32 mouse cellular contexts compared by ENCODE assay signal in the genomic region with DNA sequence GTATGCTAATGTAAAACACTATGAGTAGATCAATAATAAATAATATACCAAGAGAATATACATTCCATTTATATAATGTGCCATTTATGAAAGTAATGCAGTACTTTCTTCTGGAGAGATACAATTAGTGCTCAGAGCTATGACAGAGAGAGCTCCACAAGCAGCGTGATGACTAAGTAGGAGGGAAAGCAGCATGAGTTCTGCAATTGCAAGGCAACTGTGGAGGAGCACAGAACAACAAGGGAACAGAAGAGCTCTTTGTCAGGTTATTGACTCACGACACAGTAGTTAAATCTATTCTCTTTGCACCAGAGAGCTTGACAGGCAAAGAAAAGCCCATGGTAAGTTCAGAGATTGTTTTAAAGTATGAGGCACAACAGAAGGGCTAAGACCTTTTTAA.
DNase-seq lines count a peak whose midpoint lies in the region; ATAC-seq and TF ChIP-seq lines count a peak whose summit lies in the region.
"Had no signal": no experiment of that assay in that cellular context is flagged by ENCODE, and none has a peak within 500 bp of the region (broad histone marks: within the 10 kb centered on the region; RNA-seq: fewer than 3 reads in every experiment).

No protein-coding gene starts in this region.

- H3K4me3 ChIP-seq in hindbrain, embryonic 11.5 days (ENCODE audit: low read depth, low read length): no peak overlapping the region
- H3K4me3 ChIP-seq in hindbrain, embryonic 12.5 days: no peak overlapping the region
- no peak overlapping the region for H3K4me3 ChIP-seq in neural tube, embryonic 11.5 days (ENCODE audit: low read depth, low read length)
- H3K4me3 ChIP-seq in neural tube, embryonic 15.5 days (replicated peaks): no peak overlapping the region
- no peak overlapping the region for H3K4me3 ChIP-seq in kidney, adult 2 months (ENCODE audit: insufficient read depth, low read depth, low read length)
- H3K4me3 ChIP-seq: heart, embryonic 10.5 days; heart, embryonic 15.5 days; hindbrain, embryonic 13.5 days; limb, embryonic 10.5 days; limb, embryonic 15.5 days; liver, embryonic 13.5 days; megakaryocyte, embryonic 14.5 days; stomach, embryonic 15.5 days had no signal

- H3K4me2 ChIP-seq in hindbrain, embryonic 11.5 days (replicated peaks; ENCODE audit: low read depth, low read length): no peak overlapping the region
- H3K4me2 ChIP-seq in hindbrain, embryonic 12.5 days (replicated peaks): no peak overlapping the region
- H3K4me2 ChIP-seq in neural tube, embryonic 11.5 days (ENCODE audit: low read depth): no peak overlapping the region
- H3K4me2 ChIP-seq in neural tube, embryonic 15.5 days: no peak overlapping the region
- H3K4me2 ChIP-seq: heart, embryonic 15.5 days; hindbrain, embryonic 13.5 days; limb, embryonic 15.5 days; liver, embryonic 13.5 days; stomach, embryonic 15.5 days had no signal

- no peaks in the 10 kb centered on the region for H3K9me3 ChIP-seq in hindbrain, embryonic 11.5 days (ENCODE audit: control insufficient read depth, low read length)
- no peaks in the 10 kb centered on the region for H3K9me3 ChIP-seq in hindbrain, embryonic 12.5 days (replicated peaks)
- H3K9me3 ChIP-seq in neural tube, embryonic 11.5 days (ENCODE audit: control insufficient read depth, low read length): no peaks in the 10 kb centered on the region
- no peaks in the 10 kb centered on the region for H3K9me3 ChIP-seq in neural tube, embryonic 15.5 days (replicated peaks)
- H3K9me3 ChIP-seq: G1E; heart, embryonic 10.5 days; heart, embryonic 15.5 days; hindbrain, embryonic 13.5 days; limb, embryonic 10.5 days; limb, embryonic 15.5 days; liver, embryonic 13.5 days; megakaryocyte, embryonic 14.5 days; stomach, embryonic 15.5 days had no signal

- H3K9ac ChIP-seq in hindbrain, embryonic 11.5 days (ENCODE audit: low read depth, low read length): no peak overlapping the region
- H3K9ac ChIP-seq in hindbrain, embryonic 12.5 days: no peak overlapping the region
- H3K9ac ChIP-seq in neural tube, embryonic 11.5 days (ENCODE audit: low read length): no peak overlapping the region
- H3K9ac ChIP-seq in neural tube, embryonic 15.5 days (replicated peaks): no peak overlapping the region
- H3K9ac ChIP-seq: heart, embryonic 15.5 days; hindbrain, embryonic 13.5 days; limb, embryonic 15.5 days; liver, embryonic 13.5 days; stomach, embryonic 15.5 days had no signal

- no peaks in the 10 kb centered on the region for H3K4me1 ChIP-seq in hindbrain, embryonic 11.5 days (replicated peaks; ENCODE audit: control insufficient read depth, insufficient read depth, low read length)
- H3K4me1 ChIP-seq in hindbrain, embryonic 12.5 days: no peaks in the 10 kb centered on the region
- no peaks in the 10 kb centered on the region for H3K4me1 ChIP-seq in neural tube, embryonic 11.5 days (ENCODE audit: control insufficient read depth, insufficient read depth, low read length)
- no peaks in the 10 kb centered on the region for H3K4me1 ChIP-seq in neural tube, embryonic 15.5 days
- no peaks in the 10 kb centered on the region for H3K4me1 ChIP-seq in kidney, adult 2 months (ENCODE audit: control insufficient read depth, insufficient read depth, low read length)
- H3K4me1 ChIP-seq: heart, embryonic 10.5 days; heart, embryonic 15.5 days; hindbrain, embryonic 13.5 days; limb, embryonic 10.5 days; limb, embryonic 15.5 days; liver, embryonic 13.5 days; megakaryocyte, embryonic 14.5 days; stomach, embryonic 15.5 days had no signal

- no peaks in the 10 kb centered on the region for H3K27me3 ChIP-seq in hindbrain, embryonic 11.5 days (ENCODE audit: control insufficient read depth, insufficient read depth, low read length)
- no peaks in the 10 kb centered on the region for H3K27me3 ChIP-seq in hindbrain, embryonic 12.5 days
- no peaks in the 10 kb centered on the region for H3K27me3 ChIP-seq in neural tube, embryonic 11.5 days (ENCODE audit: control insufficient read depth, insufficient read depth, low read length)
- H3K27me3 ChIP-seq in neural tube, embryonic 15.5 days (replicated peaks): no peaks in the 10 kb centered on the region
- H3K27me3 ChIP-seq in kidney, adult 2 months (replicated peaks; ENCODE audit: control insufficient read depth, insufficient read depth, low read length): no peaks in the 10 kb centered on the region
- H3K27me3 ChIP-seq: heart, embryonic 15.5 days; hindbrain, embryonic 13.5 days; limb, embryonic 15.5 days; liver, embryonic 13.5 days; megakaryocyte, embryonic 14.5 days; stomach, embryonic 15.5 days had no signal

- no peak for TF ChIP-seq CTCF in kidney, adult 2 months (conservative IDR thresholded peaks at IDR 0.05; ENCODE audit: insufficient read depth, insufficient read length, low read depth, low read length)

- WGBS in hindbrain, embryonic 11.5 days: 13% methylated on average over 2 of the region's 2 CpGs
- 7% methylated on average over 2 of the region's 2 CpGs for WGBS in hindbrain, embryonic 12.5 days
- WGBS in neural tube, embryonic 11.5 days: 22% methylated on average over 2 of the region's 2 CpGs
- 10% methylated on average over 2 of the region's 2 CpGs for WGBS in neural tube, embryonic 15.5 days
- 49% methylated on average over 2 of the region's 2 CpGs for WGBS in kidney, adult 2 months

- peak; percentile 20 for DNase-seq in embryo, embryonic 10 days (ENCODE audit: low spot score)
- no peak for DNase-seq in embryo, embryonic 9.5 days (ENCODE audit: extremely low spot score)
- no peak for DNase-seq in hindbrain, embryonic 11.5 days (ENCODE audit: low spot score)
- DNase-seq in neural tube, embryonic 11.5 days (ENCODE audit: low spot score): no peak
- no peak for DNase-seq in kidney, adult 2 months
- DNase-seq: adrenal gland, postnatal 14 days; cerebellum, adult 11-12 months; cerebellum, adult 9-11 months; gastrocnemius, postnatal 25 days; heart, adult 11 months; kidney, adult 9 months; kidney, postnatal 10 days; liver, embryonic 13.5 days; lung, adult 18-20 months; lung, postnatal 4 days; midbrain, embryonic 14.5 days; right cerebral cortex, postnatal 14 days; thymus, postnatal 14 days had no signal

- no peaks in the 10 kb centered on the region for H3K36me3 ChIP-seq in hindbrain, embryonic 11.5 days (ENCODE audit: control insufficient read depth, insufficient read depth, low read length)
- no peaks in the 10 kb centered on the region for H3K36me3 ChIP-seq in hindbrain, embryonic 12.5 days
- H3K36me3 ChIP-seq in neural tube, embryonic 11.5 days (ENCODE audit: control insufficient read depth, insufficient read depth, low read length): no peaks in the 10 kb centered on the region
- no peaks in the 10 kb centered on the region for H3K36me3 ChIP-seq in neural tube, embryonic 15.5 days
- H3K36me3 ChIP-seq in kidney, adult 2 months (ENCODE audit: control insufficient read depth, insufficient read depth, low read length): no peaks in the 10 kb centered on the region
- H3K36me3 ChIP-seq: G1E; heart, embryonic 10.5 days; heart, embryonic 15.5 days; hindbrain, embryonic 13.5 days; limb, embryonic 10.5 days; limb, embryonic 15.5 days; liver, embryonic 13.5 days; stomach, embryonic 15.5 days had no signal

- peak; percentile 64 for ATAC-seq in hindbrain, embryonic 11.5 days (ENCODE audit: low FRiP score)
- ATAC-seq in hindbrain, embryonic 12.5 days (ENCODE audit: low FRiP score): no peak
- 0 out of 2 replicates have a peak, but pooled peaks have one; percentile 11 for ATAC-seq in neural tube, embryonic 11.5 days (ENCODE audit: insufficient read depth, low FRiP score, low TSS enrichment)
- no peak for ATAC-seq in neural tube, embryonic 15.5 days (ENCODE audit: low FRiP score)
- ATAC-seq: forebrain, embryonic 14.5 days; intestine, embryonic 16.5 days; lung, postnatal 0 days; Patski had no signal

- no peak for TF ChIP-seq POLR2A in kidney, adult 2 months (IDR thresholded peaks at IDR 0.05; ENCODE audit: low read depth, low read length)

- no peak overlapping the region for H3K27ac ChIP-seq in hindbrain, embryonic 11.5 days (ENCODE audit: low read depth, low read length)
- H3K27ac ChIP-seq in hindbrain, embryonic 12.5 days: no peak overlapping the region
- no peak overlapping the region for H3K27ac ChIP-seq in neural tube, embryonic 11.5 days (ENCODE audit: low read depth, low read length)
- H3K27ac ChIP-seq in neural tube, embryonic 15.5 days (replicated peaks): no peak overlapping the region
- H3K27ac ChIP-seq in kidney, adult 2 months (ENCODE audit: insufficient read depth, low read depth, low read length): no peak overlapping the region
- H3K27ac ChIP-seq: heart, embryonic 10.5 days; heart, embryonic 15.5 days; hindbrain, embryonic 13.5 days; limb, embryonic 10.5 days; limb, embryonic 15.5 days; liver, embryonic 13.5 days; stomach, embryonic 15.5 days had no signal

Comparison
In these comparisons a context has a peak if more than half of its experiments do, and no peak if none do; other contexts are left out.
1. ATAC-seq: peak in hindbrain, embryonic 11.5 days (single experiment) and neural tube, embryonic 11.5 days (single experiment); none in hindbrain, embryonic 12.5 days (single experiment) and neural tube, embryonic 15.5 days (single experiment).